Mouse (Mus musculus) Muller cell, postnatal 12 days (primary cell): ENCODE measurements around the gene Rrp8.

ENCODE experiments used
- DNase-seq: peaks from one replicate; pipeline ENCODE4 v3.0.0-alpha.2; 2015; ENCODE audit errors: inconsistent ontology term

Rrp8 gene

GRCm38 (mm10) chr7:105736911-105737521 is at the start of gene Rrp8:
Gene Rrp8 (minus strand): TSS chr7:105737385.
- peak; percentile 67 for DNase-seq

- DNase-seq, result no peak
Measured at GRCm38 (mm10) chr7:105786506-105787284, 49.5 kb upstream of the Rrp8 start.

- DNase-seq, result no peak
Measured at GRCm38 (mm10) chr7:105784556-105784955, 47.4 kb upstream of the Rrp8 start.

GRCm38 (mm10) chr7:105783861-105784260 is 46.7 kb upstream of the Rrp8 start:
- no peak for DNase-seq

GRCm38 (mm10) chr7:105778553-105779265 is 41.5 kb upstream of the Rrp8 start:
- DNase-seq, result no peak

- DNase-seq, result peak; percentile 39
Measured at GRCm38 (mm10) chr7:105777797-105778552, 40.8 kb upstream of the Rrp8 start.

- DNase-seq, result no peak
Measured at GRCm38 (mm10) chr7:105777316-105777715, 40.1 kb upstream of the Rrp8 start.

GRCm38 (mm10) chr7:105776026-105776425 is 38.8 kb upstream of the Rrp8 start:
- DNase-seq, result no peak

GRCm38 (mm10) chr7:105774661-105775060 is 37.5 kb upstream of the Rrp8 start:
- DNase-seq, result no peak

GRCm38 (mm10) chr7:105773041-105773440 is 35.9 kb upstream of the Rrp8 start:
- DNase-seq, result no peak

- DNase-seq, result no peak
Measured at GRCm38 (mm10) chr7:105772331-105772730, 35.1 kb upstream of the Rrp8 start.

GRCm38 (mm10) chr7:105769959-105770358 is 32.8 kb upstream of the Rrp8 start:
- no peak for DNase-seq

GRCm38 (mm10) chr7:105767729-105768165 is 30.6 kb upstream of the Rrp8 start:
- no peak for DNase-seq

- DNase-seq, result no peak
Measured at GRCm38 (mm10) chr7:105764331-105764730, 27.1 kb upstream of the Rrp8 start.

GRCm38 (mm10) chr7:105762517-105763270 is 25.5 kb upstream of the Rrp8 start:
- DNase-seq, result no peak

- DNase-seq, result no peak
Measured at GRCm38 (mm10) chr7:105761813-105762484, 24.8 kb upstream of the Rrp8 start.

GRCm38 (mm10) chr7:105753281-105753680 is 16.1 kb upstream of the Rrp8 start:
- no peak for DNase-seq

- DNase-seq, result no peak
Measured at GRCm38 (mm10) chr7:105752716-105753115, 15.5 kb upstream of the Rrp8 start.

- peak; percentile 95 for DNase-seq
Measured at GRCm38 (mm10) chr7:105751491-105752433, 14.6 kb upstream of the Rrp8 start, which contains the start of gene Tpp1. Gene Tpp1 (minus strand): TSS chr7:105752235.
